Mouse (Mus musculus) ES-Bruce4 (cell line): Measurements from ENCODE around the gene Inpp5a. TPM values are rescaled to one million over a fixed set of nuclear protein-coding genes. Genes with fewer than 3 reads are reported as not detected.

Experiments used
- H3K27ac ChIP-seq: 2 replicates; pipeline ENCODE4 v1.5.1; 2012; ENCODE audit warnings: low read length, inconsistent platforms; ENCODE audit not compliant: insufficient read depth
- H3K27me3 ChIP-seq: 2 replicates; pipeline ENCODE4 v1.6.1; 2012; ENCODE audit warnings: mild to moderate bottlenecking, low read length, inconsistent platforms; ENCODE audit not compliant: control insufficient read depth, poor library complexity, insufficient read depth, severe bottlenecking
- H3K36me3 ChIP-seq: 2 replicates; pipeline ENCODE4 v1.6.1; 2012; ENCODE audit warnings: inconsistent platforms, mild to moderate bottlenecking, low read length, moderate library complexity; ENCODE audit not compliant: control insufficient read depth, poor library complexity, insufficient read depth, severe bottlenecking
- H3K4me1 ChIP-seq: one replicate; pipeline ENCODE4 v1.8.1; 2011; ENCODE audit warnings: low read length; ENCODE audit not compliant: control insufficient read depth, insufficient read depth
- H3K4me3 ChIP-seq: 2 replicates; pipeline ENCODE4 v1.5.1; 2011; ENCODE audit warnings: low read depth, mild to moderate bottlenecking, low read length
- H3K9ac ChIP-seq: 2 replicates; pipeline ENCODE4 v1.6.1; 2012; ENCODE audit warnings: low read depth, mild to moderate bottlenecking, inconsistent platforms; ENCODE audit not compliant: poor library complexity, severe bottlenecking
- H3K9me3 ChIP-seq: replicated peaks from 2 replicates; pipeline ENCODE4 v1.6.1; 2012; ENCODE audit warnings: mild to moderate bottlenecking, low read length, inconsistent platforms; ENCODE audit not compliant: control insufficient read depth, poor library complexity, insufficient read depth, severe bottlenecking
- CTCF ChIP-seq: IDR thresholded peaks from one replicate; pipeline ENCODE4 v1.8.1; 2011; ENCODE audit warnings: low read depth, low read length
- EP300 ChIP-seq: IDR thresholded peaks from 2 replicates; pipeline ENCODE4 v1.6.1; 2011; ENCODE audit warnings: low read depth, low read length; ENCODE audit not compliant: insufficient read depth
- POLR2A ChIP-seq: IDR thresholded peaks from one replicate; pipeline ENCODE4 v1.8.1; 2011; ENCODE audit warnings: low read length; ENCODE audit not compliant: insufficient read depth
- polyA plus RNA-seq: library from polyadenylated mRNA; stranded (reverse); fragments of >200 nt; gene quantifications from 2 replicates; pipeline ENCODE4 v1.2.4, GENCODE M21; 2011; ENCODE audit warnings: low read depth; ENCODE audit not compliant: missing spikeins, insufficient read depth, insufficient read length

Inpp5a gene
- polyA plus RNA-seq, 1 experiment, result 37.6 TPM

DNA sequence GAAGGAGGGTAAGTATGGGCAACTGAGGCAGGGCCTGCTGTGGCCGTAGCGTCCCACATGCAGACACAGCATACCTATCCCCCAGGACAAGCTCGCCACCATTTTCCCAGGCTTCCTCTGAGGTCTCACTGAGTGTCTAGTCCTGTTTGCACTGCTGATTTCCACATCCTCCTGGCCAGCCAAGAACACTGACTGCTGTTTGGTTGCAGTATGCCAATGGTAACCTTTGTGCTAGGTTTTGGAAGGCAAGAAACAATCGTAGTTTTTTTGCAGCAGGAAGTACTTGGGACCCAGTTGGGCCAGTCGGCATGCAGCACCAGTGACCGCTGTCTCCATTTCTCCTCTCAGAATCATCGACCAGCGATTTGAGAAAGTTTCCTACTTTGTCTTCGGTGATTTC lies 148.9 kb downstream of the Inpp5a start:
- Histone ChIP-seq H3K36me3 (no peaks in the 10 kb centered on the region), H3K9ac (no peak overlapping the region), H3K9me3 (no peaks in the 10 kb centered on the region), H3K27ac (no peak overlapping the region), H3K4me3 (no peak overlapping the region), H3K27me3 (no peaks in the 10 kb centered on the region), H3K4me1 (peaks cover 3% of the 10 kb centered on the region)
- no peak for TF ChIP-seq EP300
- no peak for TF ChIP-seq CTCF
- no peak for TF ChIP-seq POLR2A

DNA sequence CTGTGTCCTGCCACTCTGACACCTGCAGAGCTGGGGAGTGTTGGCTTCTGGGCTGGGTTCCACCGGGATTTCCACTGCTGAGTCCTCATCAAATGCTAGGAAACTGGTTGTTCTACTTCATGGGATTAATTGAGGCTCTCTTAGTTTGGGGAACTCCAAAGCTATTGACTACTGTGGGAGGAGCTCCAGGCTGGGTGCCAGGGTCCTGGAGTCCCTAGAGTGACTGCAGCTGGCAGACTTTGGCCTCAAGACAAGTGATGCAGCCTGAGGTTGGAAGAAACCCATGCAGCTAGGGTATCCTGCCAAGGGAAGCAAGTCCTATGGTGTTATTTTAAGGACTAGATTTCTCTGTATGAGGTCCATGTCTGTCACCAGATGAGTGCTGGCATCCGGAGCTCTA lies 149.6 kb downstream of the Inpp5a start:
- Histone ChIP-seq H3K4me3 (no peak overlapping the region), H3K9me3 (no peaks in the 10 kb centered on the region), H3K27me3 (no peaks in the 10 kb centered on the region), H3K36me3 (no peaks in the 10 kb centered on the region), H3K27ac (no peak overlapping the region), H3K9ac (no peak overlapping the region), H3K4me1 (peaks cover 3% of the 10 kb centered on the region)
- no peak for TF ChIP-seq EP300
- no peak for TF ChIP-seq CTCF
- no peak for TF ChIP-seq POLR2A

DNA sequence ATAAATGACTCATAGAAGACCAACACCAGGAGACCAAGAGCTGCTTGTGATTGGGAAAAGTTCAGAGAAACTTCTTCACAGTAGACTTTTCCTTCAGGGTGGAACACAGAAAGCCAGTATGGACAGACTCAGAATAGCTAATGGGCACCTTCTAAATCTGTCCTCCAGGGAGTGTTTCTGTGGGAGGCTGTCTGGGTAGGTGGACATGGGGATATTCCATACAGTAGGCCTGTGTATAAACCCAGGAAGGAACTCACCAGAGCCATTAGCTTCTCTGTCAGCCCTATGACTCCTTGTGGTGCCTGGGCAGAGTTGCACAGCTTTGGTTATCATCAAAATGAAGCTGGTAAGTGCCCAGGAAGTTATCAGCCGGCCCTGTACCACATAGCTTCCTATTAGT lies 151.7 kb downstream of the Inpp5a start:
- no peaks in the 10 kb centered on the region for H3K9me3 ChIP-seq
- H3K9ac ChIP-seq, result no peak overlapping the region
- no peak for TF ChIP-seq EP300
- no peak for TF ChIP-seq POLR2A
- TF ChIP-seq CTCF, result no peak
- H3K4me1 ChIP-seq, result peaks cover 3% of the 10 kb centered on the region
- H3K4me3 ChIP-seq, result no peak overlapping the region
- H3K27me3 ChIP-seq, result no peaks in the 10 kb centered on the region
- no peak overlapping the region for H3K27ac ChIP-seq
- no peaks in the 10 kb centered on the region for H3K36me3 ChIP-seq

DNA sequence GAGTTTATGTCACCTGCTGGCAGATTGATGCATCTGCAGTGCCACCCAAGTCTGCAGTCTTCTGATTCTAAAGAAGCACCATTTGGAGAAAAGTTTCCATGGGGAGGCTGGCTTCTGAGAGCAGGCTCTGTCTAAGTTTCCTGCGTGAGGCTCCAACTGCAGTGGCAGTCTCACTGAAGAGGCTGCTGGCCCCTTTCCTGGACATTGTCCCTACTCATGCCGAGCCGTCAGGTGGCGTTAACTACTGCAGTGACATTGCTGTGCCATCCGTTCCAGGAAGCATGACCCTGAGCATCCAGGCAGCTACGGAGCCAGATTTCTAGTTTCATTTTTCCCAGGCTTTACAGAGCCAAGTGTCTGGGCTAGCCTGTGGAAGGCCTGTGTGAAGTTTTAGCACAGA lies 152.5 kb downstream of the Inpp5a start:
- Histone ChIP-seq H3K4me3 (no peak overlapping the region), H3K36me3 (no peaks in the 10 kb centered on the region), H3K27me3 (no peaks in the 10 kb centered on the region), H3K4me1 (peaks cover 3% of the 10 kb centered on the region), H3K9me3 (no peaks in the 10 kb centered on the region), H3K9ac (no peak overlapping the region), H3K27ac (no peak overlapping the region)
- TF ChIP-seq EP300 (no peak), CTCF (no peak), POLR2A (no peak)

DNA sequence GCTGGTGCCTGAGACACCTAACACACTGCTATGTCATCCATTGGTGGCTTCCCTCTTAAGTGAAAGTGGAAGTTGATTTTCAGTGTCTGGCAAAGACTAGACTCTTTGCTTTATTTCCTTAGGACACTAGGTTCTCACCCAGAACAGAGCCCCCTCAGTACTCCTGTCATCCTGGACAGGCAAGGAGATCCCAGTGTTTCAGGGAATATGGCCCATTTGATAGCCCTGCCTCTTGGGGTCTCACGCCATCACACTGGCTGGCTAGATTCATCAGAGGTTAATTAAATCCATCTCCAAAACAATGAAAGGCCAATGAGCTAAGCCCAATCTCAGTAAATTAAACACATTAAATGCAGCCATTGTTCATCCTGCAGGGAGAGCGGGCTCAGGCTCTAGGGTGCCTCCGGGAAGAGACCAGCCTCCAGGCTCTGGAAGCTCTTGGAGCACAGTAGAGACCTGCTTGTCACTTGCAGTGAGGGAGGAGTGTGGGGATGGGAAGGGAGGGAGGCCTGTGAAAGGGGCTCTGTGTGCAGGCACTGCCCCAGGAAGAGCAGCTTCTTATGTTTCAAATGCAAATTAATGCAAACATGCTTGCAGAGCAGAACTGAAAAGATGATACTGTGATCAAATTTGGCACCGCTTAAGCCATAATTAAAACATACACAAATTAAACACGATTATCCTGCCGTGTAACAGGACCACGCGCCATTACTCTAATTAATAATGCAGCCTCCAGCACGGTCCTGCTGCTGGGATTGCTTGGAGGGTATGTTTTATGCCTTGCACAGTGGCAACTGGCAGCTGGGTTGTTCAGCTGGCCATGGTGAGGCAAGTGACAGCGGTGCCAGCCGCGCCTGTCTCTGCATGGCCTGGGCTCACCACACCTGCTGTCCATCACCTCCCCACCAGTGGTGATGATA lies 156.1 kb downstream of the Inpp5a start:
- Histone ChIP-seq H3K27ac (no peak overlapping the region), H3K9me3 (no peaks in the 10 kb centered on the region), H3K27me3 (no peaks in the 10 kb centered on the region), H3K4me1 (no peaks in the 10 kb centered on the region), H3K9ac (no peak overlapping the region), H3K36me3 (no peaks in the 10 kb centered on the region), H3K4me3 (no peak overlapping the region)
- TF ChIP-seq EP300 (no peak), POLR2A (no peak), CTCF (no peak)

DNA sequence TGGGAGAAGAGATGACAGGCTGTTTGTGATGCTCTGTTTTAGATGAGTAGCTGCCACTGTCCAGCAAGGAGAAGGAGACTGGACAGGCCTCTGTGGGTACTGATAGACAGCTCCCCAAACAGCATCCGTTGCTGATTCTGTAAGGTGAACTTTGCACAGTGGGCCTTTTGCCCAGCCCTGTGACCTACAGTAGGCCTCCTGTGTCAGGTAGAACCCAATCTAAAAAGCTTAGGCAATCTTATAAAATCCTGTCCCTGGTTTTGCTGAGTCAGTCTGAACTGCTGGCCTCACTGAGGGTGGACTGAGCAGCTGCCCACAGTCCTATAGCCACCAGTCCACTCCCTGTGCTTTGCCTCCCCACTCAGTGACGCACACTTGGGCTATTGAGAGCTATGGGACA lies 158.4 kb downstream of the Inpp5a start:
- Histone ChIP-seq H3K4me1 (no peaks in the 10 kb centered on the region), H3K4me3 (no peak overlapping the region), H3K9me3 (no peaks in the 10 kb centered on the region), H3K27ac (no peak overlapping the region), H3K27me3 (no peaks in the 10 kb centered on the region), H3K36me3 (no peaks in the 10 kb centered on the region), H3K9ac (no peak overlapping the region)
- TF ChIP-seq EP300, result no peak
- TF ChIP-seq CTCF, result no peak
- TF ChIP-seq POLR2A, result no peak
